Mouse (Mus musculus) cortical plate, adult 2 months (tissue): ENCODE measurements at regions not wholly inside any gene's neighbourhood (a gene's known extent, or its start where the extent isn't known, plus 50 kb on each side); places are given as distances from the start of the nearest gene placed in this dataset.

Experiments
- CTCF ChIP-seq: fragments of 200-500 bp; IDR thresholded peaks from 2 replicates; pipeline ENCODE4 v1.5.1; 2011; ENCODE audit warnings: mild to moderate bottlenecking, control low read depth, low read length; ENCODE audit not compliant: insufficient read depth; ENCODE audit errors: extremely low read depth
- POLR2A ChIP-seq: fragments of 200-500 bp; IDR thresholded peaks from 2 replicates; pipeline ENCODE4 v1.6.1; 2011; ENCODE audit warnings: mild to moderate bottlenecking, low read length, control low read depth; ENCODE audit not compliant: insufficient read depth; ENCODE audit errors: extremely low read depth

- TF ChIP-seq CTCF: no peak
- no peak for TF ChIP-seq POLR2A
Observed at GRCm38 (mm10) chr3:11174002-11174401, 838.5 kb upstream of the Gm38303 start.
